Mouse (Mus musculus) adrenal gland, adult 8-10 months (tissue): ENCODE results near the gene Dclk2. TPM values are rescaled to one million over a fixed set of nuclear protein-coding genes. Genes with fewer than 3 reads are reported as not detected.

Experiments
- DNase-seq: peaks from one replicate; pipeline ENCODE4 v3.0.0; 2022
- total RNA-seq, 4 experiments: library from RNA; stranded (reverse); gene quantifications; 2 replicates each; pipeline ENCODE4 v1.2.4; 2022

Dclk2 gene
- 1 to 10 TPM; 5.9 to 9.0 (median 8.8) TPM for total RNA-seq

DNA sequence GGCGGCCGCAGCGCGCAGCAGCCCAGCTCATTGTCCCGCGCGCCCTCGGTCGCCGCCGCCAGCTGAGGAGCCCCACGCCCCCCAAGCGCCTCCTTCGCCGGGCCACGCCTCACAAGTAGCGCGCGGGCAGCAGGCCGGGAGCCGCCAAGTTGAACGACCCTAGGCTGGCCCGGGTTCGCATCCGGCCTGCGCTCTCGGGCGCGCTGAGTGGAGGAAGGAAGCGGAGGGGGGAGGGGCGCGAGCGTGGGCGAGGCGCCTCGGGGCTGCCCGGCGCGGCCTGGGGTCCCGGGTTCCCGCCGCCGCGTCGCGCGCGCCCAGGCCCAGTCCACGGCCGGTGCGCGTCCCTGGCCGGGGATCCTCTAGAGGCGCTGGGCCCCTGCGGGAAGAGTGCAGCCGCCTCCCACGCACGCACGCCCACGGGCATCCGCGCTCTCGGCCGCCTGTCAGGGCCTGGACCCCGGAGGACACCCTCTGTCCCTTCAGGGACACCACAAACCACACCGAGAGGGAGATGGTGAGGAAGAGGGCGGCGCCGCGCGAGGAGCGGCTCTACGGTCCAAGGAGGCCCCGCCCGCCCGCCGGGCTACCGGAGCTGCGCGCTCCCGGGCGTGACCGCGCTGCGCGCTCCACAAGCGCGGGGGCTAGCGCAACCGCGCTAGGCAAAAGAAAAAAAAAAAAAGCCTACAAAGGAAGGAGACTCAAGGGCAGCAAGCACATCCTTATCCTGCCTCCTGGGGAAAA is at the start of gene Dclk2:
Gene Dclk2 (minus strand): TSS at position 510 of the 741 bp plus-strand sequence.
- DNase-seq: peak; percentile 48

DNA sequence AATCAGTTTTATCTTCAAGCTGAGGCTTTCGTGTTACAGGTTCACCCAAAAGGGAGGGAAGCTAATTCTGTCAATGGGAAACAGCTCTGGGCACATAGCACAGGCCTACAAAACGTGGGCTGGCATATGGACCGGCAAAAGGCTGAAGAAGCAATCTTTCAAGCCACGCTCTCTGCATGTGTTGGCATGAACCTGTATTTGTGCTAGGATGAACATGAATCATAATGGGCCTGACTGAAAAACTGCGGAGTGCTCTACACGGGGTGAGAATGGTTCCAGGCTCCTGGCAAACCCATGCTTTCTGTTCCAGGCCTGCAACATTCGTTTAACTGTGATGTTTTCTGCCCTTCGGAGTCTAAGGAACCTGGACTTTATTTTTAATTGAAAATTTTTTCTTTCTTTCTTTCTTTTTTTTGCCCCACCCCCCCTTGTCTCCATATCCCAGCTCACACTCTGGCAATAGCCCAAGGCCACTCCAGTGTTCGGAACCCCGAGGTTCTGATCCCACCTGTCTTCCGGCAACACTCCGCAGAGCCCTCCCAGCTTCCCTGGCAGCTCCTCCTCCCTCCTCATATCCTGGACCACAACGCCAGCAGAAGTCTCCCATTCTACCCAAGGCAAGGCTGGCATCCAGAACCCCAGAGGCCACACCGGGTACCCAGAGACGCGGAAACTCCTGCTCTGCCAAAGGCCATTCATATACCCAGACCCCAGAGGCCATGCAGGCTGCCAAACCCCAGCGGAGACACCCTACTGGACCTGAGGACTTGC is 42.2 kb upstream of the Dclk2 start:
- DNase-seq: no peak

DNA sequence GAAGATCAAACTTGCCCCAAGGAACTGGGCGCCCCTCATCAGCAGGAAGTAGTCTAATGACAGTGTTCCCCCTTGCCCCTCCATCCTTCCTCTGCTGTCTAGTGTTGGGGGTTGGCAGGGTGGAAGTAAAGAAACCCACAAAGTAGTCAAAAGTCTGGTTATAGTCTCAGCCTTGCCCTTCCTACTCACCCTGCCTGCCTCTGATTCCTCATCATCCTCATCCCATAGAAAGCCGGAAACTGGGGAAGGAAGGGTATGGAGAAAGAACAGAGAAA is 40.7 kb upstream of the Dclk2 start:
- DNase-seq: no peak

DNA sequence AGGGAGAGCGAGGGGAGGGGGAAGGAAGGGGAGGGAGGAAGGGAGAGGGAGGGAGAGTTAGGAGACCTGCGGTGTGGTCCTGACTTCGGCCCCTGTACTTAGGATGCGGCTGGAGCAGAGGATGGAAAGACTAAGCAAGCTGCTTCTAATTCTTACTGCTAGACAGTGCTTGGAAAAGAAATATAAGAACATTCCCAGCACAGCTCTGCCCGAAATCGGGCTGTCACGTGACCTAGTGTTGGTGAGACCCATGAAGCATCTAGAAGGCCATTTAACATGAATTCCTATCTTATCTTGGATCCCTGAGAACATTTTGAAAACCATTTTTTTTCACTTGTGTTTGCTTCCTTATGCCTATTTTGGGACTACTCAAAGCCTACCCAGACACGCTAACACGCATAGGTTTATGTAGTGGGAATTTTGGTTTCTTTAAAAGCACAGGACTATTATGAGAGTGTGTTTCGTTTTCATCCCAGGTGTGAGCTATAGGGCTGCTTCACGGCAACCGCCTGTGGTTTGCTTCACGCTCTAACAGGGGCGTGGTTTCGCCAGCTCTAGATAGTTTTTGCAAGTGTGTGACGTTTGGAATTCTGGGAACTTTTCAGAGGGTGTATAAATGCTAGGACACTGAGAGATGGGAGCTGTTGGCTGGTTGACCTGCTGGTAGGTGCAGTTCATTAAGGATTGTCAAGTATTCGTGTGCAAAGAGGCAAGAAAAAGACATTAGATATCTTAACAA is 40.2 kb upstream of the Dclk2 start:
- DNase-seq: no peak

DNA sequence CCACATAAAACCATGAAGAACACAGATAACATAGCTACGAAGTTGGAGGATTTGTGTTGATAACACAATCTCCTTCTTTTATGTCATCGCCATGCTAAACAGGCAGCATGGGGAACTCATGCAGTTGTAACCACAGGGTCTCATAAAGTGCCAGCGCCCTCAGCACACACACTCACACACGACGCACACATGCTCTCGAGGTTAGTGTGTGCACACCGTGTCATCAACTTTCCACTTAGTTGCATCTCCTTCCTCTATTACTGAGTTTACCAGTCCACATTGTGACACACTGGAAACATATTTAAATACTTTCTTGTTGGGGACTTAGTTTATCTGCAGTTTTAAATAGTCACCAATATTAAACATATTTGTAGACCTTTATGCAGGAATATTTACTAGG is 38.4 kb upstream of the Dclk2 start:
- no peak for DNase-seq

DNA sequence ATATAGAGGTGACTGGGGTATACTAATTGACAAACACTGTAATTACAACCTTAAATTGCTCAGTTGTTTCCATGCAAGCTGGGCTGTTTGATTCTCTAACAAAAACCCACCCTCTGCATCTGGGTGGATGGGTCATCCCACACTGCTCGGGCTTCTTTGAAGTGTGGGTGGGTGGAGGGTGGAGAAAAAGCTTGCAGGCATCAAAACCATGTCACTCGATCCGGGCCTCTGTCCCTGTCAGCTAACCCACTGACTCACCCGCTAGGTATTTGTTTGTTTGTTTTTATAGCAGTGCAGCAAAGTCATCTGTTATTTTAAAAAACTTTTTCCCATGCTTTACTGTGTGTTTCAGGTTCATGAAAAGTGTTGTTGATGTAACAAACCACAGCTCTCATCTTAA is 34.7 kb upstream of the Dclk2 start:
- no peak for DNase-seq

DNA sequence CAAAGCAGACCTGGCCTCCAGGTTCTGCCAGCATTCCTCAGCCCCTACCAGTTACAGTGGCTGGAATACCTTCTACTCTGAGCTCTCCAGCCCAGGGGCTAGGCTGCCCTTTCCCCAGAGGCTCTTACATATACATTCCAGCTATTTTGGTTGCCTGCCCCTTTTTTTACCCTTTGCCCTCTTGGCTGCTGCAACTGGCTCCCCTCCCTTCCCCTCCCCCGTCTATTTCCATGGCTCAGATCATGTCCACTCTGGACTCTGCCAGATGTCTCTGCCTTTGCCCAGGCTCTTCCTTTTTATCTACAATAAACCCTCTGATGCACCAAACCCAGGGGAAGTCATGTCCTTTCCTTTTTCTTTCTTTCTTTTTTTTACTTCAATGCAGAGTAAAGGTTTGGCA is 33.9 kb upstream of the Dclk2 start:
- DNase-seq: no peak

DNA sequence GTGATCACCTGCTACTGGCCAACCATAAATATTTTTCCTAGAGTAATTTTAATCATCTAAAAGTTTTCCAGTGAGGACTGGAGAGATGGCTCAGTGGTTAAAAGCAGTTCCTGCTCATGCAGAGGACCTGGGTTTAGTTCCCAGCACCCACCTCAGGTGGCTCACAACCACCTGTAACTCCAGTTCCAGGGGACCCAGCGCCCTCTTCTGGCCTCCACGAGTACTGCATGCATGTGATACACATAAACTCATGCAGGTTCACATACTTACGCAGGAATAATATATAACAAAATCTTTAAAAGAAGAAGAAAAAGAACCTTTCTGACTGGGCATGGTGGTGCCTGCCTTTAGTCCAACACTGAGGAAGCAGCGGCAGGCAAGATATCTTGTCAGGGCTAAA is 33.2 kb upstream of the Dclk2 start:
- DNase-seq: no peak

DNA sequence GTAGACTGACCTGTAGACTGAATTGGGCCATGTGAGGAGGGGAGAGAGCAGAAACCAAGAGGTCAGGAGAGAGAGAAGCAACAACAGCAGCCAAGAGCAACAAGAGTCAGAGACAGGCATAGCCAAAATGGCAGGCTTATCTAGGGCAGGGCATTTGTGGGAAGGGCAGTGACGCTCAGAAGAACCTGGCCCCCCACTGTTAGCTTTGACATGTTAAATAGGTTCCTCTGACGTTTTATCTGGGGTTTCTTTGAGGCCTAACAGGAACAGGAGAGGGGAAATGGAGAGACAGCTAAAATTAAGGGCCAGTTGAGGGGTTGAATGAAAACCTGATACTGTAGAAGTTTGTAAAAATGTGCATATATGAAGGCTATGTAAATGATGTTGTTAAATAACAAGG is 30.0 kb upstream of the Dclk2 start:
- DNase-seq: no peak

DNA sequence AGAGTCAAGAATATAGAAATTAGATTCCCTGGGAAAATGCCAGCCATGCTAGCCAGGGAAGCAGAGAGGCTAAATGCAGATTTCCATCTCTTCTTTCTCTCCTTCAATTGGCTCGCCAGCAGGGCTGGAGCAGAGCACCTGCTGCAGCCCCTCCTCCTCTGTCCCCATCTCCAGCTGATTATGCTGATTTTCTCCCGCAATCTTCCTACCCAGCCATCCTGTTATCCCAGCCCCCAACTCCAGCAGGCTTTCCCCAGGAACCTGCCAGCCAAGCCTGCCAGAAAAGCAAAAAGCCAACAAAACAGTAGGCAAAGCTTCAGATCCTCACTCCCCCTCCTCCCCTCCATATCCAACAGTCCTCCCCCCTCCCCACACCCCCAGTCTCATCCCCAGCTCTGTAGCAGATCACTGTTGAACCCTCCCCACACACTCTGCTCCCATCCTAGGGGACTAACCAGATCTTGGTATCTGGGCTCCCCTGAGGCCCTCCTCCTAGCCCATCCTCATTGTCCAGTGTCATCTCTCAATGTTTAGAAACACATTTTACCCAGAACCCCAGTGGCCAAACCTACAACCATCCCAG is 15.7 kb upstream of the Dclk2 start:
- no peak for DNase-seq

DNA sequence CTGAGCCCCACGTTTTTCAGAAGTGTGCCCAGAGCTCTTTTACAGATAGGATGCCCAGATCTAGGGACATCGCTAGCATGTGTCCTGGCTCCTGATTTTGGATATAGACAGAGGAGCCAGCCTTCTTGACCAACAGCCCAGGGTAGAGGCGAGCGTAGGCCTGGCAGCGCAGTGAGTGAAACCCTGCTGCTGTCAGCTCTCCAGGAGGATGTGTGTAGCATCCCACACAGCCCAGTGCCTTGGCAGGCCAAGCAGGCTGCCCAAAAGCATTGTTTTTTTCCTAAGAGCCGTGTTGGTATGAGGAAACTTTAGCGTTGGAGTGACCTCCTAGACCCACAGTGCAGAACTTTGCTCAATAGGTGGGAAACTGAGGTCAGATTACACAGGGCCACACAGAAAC is 12.8 kb upstream of the Dclk2 start:
- no peak for DNase-seq

DNA sequence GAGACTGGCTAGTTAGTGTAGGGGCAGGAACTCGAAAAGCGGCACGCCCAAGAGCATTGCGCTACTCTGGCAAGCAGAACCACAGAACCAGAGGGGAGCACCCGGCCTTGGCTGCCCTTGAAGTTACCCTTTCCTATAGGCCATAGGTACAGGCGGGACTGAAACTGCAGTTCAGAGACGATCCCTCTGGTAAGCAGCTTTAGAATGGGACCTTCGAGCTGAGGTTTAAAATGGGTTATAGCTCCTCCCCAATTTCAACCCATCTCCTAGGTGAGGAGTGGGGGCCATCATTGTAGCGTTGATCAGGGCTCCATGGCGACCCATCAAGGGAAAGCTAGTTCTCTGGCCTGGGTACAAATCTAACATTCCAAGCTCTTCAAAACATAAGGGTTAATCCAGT is 3.0 kb upstream of the Dclk2 start:
- no peak for DNase-seq

DNA sequence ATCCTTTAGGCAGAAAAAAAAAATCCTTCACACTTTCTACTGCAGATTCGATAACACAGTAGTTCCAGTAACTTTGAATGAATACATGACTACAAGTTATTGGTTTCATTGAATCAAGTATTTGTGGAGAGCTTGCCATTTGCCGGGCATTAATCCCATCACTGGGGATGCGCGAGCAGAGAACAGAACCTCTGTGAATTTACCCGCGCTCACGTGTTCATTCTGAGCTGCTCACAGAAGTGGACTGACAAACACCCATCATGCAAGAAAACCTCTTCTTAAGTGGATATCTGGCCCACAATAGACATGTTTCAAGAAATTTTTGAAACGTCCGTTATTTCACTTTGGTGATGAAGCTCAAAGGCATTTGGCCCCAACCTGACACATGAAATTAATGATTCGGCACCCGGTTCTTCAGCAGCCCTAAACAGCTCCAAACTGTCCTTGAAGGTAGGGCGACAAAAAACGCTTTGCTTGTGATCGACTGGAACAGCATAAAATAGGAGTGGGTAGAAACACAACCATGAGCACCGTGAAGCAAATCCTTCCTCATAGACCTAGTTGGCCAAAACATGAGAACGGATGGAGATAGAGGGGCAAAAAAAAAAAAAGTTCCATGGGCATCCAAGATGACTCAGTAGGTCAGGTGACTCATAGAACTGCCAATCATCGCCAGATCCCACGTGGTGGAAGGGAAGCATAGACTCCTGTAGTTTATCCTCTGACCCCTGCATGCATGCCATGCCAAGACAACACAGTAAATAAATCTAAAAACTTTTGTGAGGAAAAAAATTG is 726 bp upstream of the Dclk2 start:
- DNase-seq: peak; percentile 30

DNA sequence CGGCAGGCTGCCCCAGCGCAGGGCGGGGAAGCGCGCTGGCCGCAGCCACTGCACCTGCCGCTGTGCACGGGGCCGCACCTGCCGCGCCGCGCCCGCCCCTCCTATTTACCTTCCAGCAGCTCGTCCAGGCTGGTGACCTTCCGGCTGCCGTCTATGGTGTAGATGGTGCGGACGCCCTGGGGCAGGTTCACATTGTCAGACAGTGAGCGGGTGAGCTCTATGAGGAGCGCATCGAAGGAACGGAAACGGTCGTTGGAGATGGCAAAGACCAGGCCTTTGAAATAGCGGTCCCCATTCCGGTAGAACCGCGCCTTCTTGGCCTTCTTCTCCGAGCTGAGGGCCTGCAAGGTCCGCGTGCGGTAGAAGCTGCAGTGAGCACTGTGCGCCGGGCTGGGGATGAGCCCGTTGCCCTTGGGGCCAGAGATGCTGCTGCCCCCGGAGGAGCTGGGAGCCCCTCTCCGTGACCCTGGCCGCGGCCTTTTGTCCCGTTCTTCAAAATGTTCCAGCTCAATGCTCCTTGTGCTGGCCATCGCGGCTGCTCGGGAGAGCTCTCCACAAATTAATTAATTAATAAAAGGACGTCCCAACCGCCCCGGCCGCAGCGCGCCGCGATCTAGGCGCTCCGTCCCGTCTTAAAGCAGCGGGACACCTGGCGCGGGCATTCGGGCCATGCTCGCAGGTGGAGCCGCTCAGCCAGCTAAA is 860 bp downstream of the Dclk2 start:
- no peak for DNase-seq

DNA sequence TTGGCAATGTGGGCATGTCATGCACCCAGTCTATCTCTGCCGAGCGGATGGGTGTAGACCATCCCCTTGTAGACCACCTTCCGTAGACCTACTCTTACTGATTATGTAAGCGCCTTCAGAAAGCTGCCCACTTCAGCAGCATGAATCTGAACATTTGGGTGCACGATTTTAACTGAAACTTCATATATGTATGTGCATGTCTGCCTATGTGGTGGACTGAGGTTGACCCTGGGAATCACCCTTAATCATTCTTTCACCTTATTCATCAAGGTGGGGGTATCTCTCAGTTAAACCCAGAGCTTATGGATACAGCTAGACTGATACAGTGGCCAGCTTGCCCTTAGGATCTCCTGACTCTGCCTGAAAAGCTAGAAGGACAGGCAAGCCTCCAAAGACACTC is 3.6 kb downstream of the Dclk2 start:
- no peak for DNase-seq

DNA sequence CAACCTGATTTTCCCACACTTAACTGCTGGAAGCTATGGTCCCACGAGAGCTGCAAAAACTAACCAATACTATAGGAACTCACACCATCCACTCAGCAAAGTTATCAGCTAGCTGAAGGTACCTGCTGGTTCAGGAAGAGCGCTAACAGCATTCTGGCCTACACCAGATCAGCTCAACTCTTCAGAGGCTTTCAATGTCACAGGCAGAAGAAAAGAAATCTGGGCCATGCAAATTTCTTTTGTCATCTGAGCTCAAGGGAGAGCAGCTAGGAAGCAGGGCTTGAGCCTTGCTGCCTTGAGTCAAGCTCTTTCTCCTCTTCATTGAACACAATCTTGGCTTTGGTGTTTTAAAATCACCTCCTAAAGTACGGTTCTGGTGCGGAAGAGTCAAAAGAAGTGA is 4.0 kb downstream of the Dclk2 start:
- DNase-seq: no peak

DNA sequence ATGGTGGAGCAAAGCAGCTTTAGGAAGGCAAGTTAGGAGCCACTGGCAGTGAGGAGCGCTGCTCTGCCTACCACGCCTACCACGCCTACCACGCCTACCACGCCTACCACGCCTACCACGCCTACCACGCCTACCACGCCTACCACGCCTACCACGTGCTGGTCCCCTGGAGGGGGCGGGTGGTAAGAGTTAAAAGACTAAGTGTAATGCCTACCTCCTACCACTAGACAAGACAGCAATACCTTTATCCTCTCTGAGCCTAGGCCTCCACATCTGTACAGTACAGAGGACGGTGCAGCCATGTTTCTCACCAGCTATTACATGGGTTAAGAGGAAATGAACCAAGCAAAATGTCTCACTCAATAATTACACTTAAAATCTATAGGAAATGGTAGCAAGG is 5.4 kb downstream of the Dclk2 start:
- no peak for DNase-seq

DNA sequence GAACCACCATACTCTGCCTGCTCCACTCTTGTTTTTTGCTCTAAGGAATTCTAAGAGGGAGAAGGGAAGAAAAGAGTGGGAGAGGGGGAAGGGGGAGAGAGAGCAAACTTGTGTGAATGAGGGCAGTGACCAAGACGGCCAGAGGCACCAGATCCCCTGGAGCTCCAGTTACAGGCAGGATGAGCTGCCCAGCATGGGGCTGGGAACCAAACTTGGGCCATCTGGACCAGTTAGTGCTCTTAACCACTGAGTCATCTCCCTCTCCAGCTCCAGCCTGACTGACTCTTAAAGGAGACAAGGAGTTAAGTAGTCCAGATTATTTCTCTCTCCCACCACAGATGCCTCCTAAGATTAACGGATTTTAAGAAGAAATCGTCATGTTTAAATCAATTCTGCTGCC is 6.3 kb downstream of the Dclk2 start:
- DNase-seq: no peak

DNA sequence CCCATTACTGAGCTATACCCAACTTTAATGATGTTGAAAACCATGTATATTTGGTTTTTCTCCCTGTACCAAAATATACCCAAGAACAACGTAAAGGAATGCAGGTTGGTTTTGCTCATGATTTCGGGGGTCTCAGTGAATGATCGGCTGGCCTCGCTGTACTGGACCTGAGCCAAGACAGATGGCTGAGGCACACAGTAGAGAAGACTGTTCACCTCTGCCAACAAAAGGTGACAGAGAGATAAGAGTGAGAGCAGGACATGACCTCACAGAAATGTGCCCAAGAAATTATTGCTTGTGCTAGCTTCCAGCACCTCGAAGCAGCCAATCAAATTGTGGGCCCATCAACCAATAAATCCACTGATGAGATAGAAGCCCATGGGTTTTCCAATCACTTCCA is 22.3 kb downstream of the Dclk2 start:
- no peak for DNase-seq

DNA sequence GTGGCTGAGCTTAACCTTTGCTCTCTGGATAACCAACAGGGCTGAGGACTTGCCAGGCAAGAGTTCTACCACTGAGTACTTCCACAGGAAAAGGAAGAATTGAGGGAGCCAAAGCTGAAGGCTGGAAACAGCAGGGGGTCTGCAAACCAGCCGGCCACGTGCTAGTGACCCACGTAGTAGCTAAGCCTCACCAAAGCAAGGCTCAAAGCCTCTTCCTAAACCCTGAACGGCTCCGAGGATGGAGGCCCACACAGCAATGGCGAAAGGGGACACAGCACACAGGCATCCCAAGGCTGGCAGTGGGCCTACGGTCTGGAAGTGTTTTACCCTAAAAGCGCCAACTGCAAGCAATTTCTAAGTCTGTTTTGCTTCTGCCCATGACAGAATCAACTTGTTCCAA is 23.1 kb downstream of the Dclk2 start:
- no peak for DNase-seq

DNA sequence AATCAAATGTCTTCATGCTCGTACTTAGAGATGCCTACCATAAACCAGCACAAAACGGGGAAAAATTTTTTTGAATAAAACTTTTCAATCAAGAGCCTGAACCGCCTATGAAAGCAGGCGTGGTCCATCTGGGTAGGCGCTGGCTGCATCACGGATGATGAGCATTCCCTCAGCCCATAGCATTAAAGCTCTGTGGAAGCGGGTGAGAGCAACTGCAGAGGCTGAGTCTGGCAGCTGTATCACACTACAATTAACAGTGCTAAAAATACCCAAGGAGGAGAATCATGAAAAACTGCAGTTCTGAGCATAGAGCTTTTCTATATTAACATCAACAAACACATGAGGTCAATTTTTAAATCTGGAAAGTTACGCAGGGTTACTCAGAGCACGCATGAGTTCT is 23.6 kb downstream of the Dclk2 start:
- no peak for DNase-seq

DNA sequence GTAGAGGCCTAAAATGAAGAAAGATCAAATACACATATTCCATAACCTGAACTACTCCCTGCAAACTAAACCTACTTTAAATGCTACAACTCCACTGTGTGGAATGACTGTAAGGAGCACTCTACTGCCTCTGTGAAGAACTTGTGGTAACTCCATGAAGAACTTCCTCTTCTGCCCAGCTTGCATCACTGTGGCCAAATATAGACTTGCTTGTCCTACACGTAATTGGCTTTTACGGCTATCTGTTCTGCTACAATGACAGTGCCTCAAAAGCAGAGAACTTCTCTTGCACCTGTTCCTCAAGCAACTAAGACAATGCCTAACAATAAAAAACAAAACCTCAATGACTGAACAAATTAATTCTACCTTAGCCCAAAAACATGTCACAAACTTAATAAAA is 26.2 kb downstream of the Dclk2 start:
- no peak for DNase-seq
